Mouse (Mus musculus) olfactory bulb, adult 2 months (tissue): Measurements from ENCODE around the gene Traf3ip3.

ENCODE experiments used
- CTCF ChIP-seq: fragments of 200-500 bp; IDR thresholded peaks from 2 replicates; pipeline ENCODE4 v1.5.1; 2012; ENCODE audit warnings: low read depth, mild to moderate bottlenecking, low read length, moderate library complexity; ENCODE audit not compliant: insufficient read depth
- POLR2A ChIP-seq: fragments of 200-500 bp; IDR thresholded peaks from 2 replicates; pipeline ENCODE4 v1.6.1; 2012; ENCODE audit warnings: mild to moderate bottlenecking, low read depth, low read length, moderate library complexity; ENCODE audit not compliant: insufficient read depth

DNA sequence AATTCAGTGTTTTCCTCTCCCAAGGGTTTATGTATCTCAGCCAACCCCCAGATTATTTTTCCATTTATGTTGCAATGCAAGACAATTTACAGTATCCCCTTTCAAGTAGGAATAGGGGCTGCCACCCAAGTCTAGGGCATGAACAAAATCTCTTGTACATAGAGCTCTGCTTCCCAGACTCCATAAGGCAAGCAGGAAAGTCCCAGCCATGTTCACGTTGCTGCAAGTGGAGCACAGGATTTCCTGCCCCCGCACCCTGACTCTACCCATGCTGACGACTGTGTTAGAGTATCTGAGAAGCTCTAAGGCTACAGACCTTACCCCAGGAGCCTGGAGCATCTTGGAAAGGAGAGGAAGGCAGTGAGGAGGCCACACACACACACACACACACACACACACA lies 11.7 kb downstream of the Traf3ip3 start:
- no peak for TF ChIP-seq POLR2A
- no peak for TF ChIP-seq CTCF
